Mouse (Mus musculus): Measurements from ENCODE around the gene Olfr213. TPM values are rescaled to one million over a fixed set of nuclear protein-coding genes. Genes with fewer than 3 reads are reported as not detected.
"Not testable (repeated sequence)": the region's sequence is repeated elsewhere in the genome, so short reads cannot be mapped to it uniquely, and the experiment has no call there.

The Olfr213 gene
- polyA plus RNA-seq (2014; fragmentation: Nextera tagmentation; extraction: Ambion mirVana): not detected in 2 replicates

- Histone ChIP-seq H3K4me2 (replicated peaks; ENCODE audit: low read depth, low read length) (no peak within 1 kb of the TSS), H3K4me1 (ENCODE audit: control insufficient read depth, insufficient read depth, low read length) (no peaks in the 10 kb centered on the region), H3K9ac (replicated peaks; ENCODE audit: low read depth, low read length) (no peak within 1 kb of the TSS), H3K36me3 (ENCODE audit: control insufficient read depth, insufficient read depth, low read length) (no peaks in the 10 kb centered on the region), H3K27me3 (ENCODE audit: control insufficient read depth, insufficient read depth, low read length) (no peaks in the 10 kb centered on the region), H3K27ac (ENCODE audit: low read length) (no peak within 1 kb of the TSS), H3K9me3 (ENCODE audit: control insufficient read depth, low read depth, low read length) (no peaks in the 10 kb centered on the region), H3K4me3 (ENCODE audit: low read depth, low read length) (no peak within 1 kb of the TSS)
- 86% methylated on average over 1 of the region's 1 CpGs for WGBS
- ATAC-seq (ENCODE audit: insufficient number of reproducible peaks, insufficient read depth, low FRiP score, low read depth): no peak
Measured at GRCm38 (mm10) chr6:116538156-116538555, at the start of gene Olfr213. Gene Olfr213 (plus strand): TSS chr6:116538456.

DNA sequence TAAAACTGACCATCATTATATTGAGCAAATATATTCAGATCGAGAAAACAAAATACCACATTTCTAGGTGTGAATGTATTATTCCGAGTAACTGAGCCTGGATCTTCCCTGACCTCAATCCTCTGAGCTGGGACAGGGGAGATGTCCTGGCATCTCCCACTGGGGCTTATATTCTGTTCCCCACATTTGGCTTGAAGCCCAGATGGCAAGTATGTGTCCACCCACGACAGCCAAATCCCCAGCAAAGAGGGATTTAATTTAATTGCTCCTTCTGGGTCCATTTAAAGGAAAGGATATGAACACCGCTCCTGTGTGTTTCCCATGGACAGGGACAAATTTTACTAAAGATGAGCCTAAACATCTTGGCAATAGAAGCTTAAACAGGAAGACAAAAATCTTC lies 49.5 kb upstream of the Olfr213 start, which contains the start of gene Olfr211:
Gene Olfr211, plus strand, starts transcription at position 301 of the 400 bp plus-strand sequence.
- Histone ChIP-seq H3K27me3 (ENCODE audit: control insufficient read depth, insufficient read depth, low read length) (no peaks in the 10 kb centered on the region), H3K36me3 (ENCODE audit: control insufficient read depth, insufficient read depth, low read length) (no peaks in the 10 kb centered on the region), H3K27ac (ENCODE audit: low read length) (no peak within 1 kb of the TSS), H3K9me3 (ENCODE audit: control insufficient read depth, low read depth, low read length) (no peaks in the 10 kb centered on the region), H3K9ac (replicated peaks; ENCODE audit: low read depth, low read length) (no peak within 1 kb of the TSS), H3K4me2 (replicated peaks; ENCODE audit: low read depth, low read length) (no peak within 1 kb of the TSS), H3K4me3 (ENCODE audit: low read depth, low read length) (no peak within 1 kb of the TSS), H3K4me1 (ENCODE audit: control insufficient read depth, insufficient read depth, low read length) (no peaks in the 10 kb centered on the region)
- ATAC-seq (ENCODE audit: insufficient number of reproducible peaks, insufficient read depth, low FRiP score, low read depth): no peak
- WGBS: 72% methylated on average over 4 of the region's 4 CpGs

DNA sequence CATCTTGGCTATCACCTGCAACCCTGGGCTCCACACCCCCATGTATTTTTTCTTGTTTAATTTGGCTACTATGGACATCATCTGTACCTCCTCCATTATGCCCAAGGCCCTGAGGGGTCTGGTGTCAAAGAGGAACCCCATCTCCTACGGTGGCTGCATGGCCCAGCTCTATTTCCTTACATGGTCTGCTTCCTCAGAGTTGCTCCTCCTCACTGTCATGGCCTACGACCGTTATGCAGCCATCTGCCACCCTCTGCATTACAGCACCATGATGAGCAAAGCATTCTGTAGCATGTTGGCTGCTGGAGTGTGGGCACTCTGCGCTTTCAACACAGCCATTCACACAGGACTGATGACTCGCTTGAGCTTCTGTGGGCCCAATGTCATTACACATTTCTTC lies 44.5 kb upstream of the Olfr213 start:
- Histone ChIP-seq H3K27ac (ENCODE audit: low read length) (no peak overlapping the region), H3K4me3 (ENCODE audit: low read depth, low read length) (no peak overlapping the region), H3K4me2 (replicated peaks; ENCODE audit: low read depth, low read length) (no peak overlapping the region), H3K36me3 (ENCODE audit: control insufficient read depth, insufficient read depth, low read length) (no peaks in the 10 kb centered on the region), H3K9ac (replicated peaks; ENCODE audit: low read depth, low read length) (no peak overlapping the region), H3K9me3 (ENCODE audit: control insufficient read depth, low read depth, low read length) (no peaks in the 10 kb centered on the region), H3K27me3 (ENCODE audit: control insufficient read depth, insufficient read depth, low read length) (no peaks in the 10 kb centered on the region), H3K4me1 (ENCODE audit: control insufficient read depth, insufficient read depth, low read length) (no peaks in the 10 kb centered on the region)
- ATAC-seq (ENCODE audit: insufficient number of reproducible peaks, insufficient read depth, low FRiP score, low read depth): no peak
- 86% methylated on average over 5 of the region's 5 CpGs for WGBS

GRCm38 (mm10) chr6:116495960-116496359 lies 42.3 kb upstream of the Olfr213 start:
- no peak overlapping the region for H3K4me2 ChIP-seq (replicated peaks; ENCODE audit: low read depth, low read length)
- no peak overlapping the region for H3K4me3 ChIP-seq (ENCODE audit: low read depth, low read length)
- H3K9me3 ChIP-seq (ENCODE audit: control insufficient read depth, low read depth, low read length): no peaks in the 10 kb centered on the region
- WGBS: 84% methylated on average over 1 of the region's 1 CpGs
- no peaks in the 10 kb centered on the region for H3K27me3 ChIP-seq (ENCODE audit: control insufficient read depth, insufficient read depth, low read length)
- no peak overlapping the region for H3K9ac ChIP-seq (replicated peaks; ENCODE audit: low read depth, low read length)
- H3K27ac ChIP-seq (ENCODE audit: low read length): no peak overlapping the region
- no peak for ATAC-seq (ENCODE audit: insufficient number of reproducible peaks, insufficient read depth, low FRiP score, low read depth)
- H3K4me1 ChIP-seq (ENCODE audit: control insufficient read depth, insufficient read depth, low read length): no peaks in the 10 kb centered on the region
- H3K36me3 ChIP-seq (ENCODE audit: control insufficient read depth, insufficient read depth, low read length): no peaks in the 10 kb centered on the region

DNA sequence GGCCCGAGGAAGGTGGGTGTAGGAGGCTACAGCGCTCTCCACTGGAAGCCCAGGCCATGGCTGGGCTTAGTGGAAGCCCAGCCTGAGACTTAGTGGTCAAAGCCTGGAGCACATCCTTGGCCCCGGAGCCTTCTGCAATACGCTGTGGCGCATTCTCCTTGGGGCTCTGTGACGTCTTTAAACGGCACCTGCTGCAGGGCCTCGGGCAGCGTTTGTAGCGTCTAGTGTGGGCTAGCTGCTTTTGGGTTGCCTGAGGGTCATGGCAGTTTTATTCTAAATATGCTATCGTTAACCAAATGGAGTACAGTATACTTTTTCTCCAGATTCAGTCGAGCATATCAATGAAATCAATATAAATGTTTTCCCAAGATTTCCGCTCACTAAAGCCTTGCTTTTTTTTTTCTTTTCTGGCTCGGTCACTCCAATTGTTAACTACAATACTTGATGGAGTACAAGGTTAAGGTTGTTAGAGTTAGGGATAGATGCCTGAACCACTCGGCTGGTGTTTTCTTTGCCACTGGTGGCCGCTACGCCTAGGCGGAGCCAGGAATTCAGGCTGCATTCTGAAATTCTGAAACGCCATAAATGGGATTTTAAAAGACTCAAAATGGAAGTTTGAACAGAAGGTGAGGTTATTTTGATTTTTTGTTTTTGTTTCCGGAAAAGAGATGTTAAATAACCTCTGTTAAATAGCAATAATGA lies 31.8 kb upstream of the Olfr213 start, which contains the start of gene Olfr212:
Gene Olfr212, plus strand, starts transcription at position 215 of the 702 bp plus-strand sequence.
- H3K4me1 ChIP-seq (ENCODE audit: control insufficient read depth, insufficient read depth, low read length); ATAC-seq (ENCODE audit: insufficient number of reproducible peaks, insufficient read depth, low FRiP score, low read depth); H3K27ac ChIP-seq (ENCODE audit: low read length); H3K9ac ChIP-seq (replicated peaks; ENCODE audit: low read depth, low read length); H3K4me3 ChIP-seq (ENCODE audit: low read depth, low read length); H3K36me3 ChIP-seq (ENCODE audit: control insufficient read depth, insufficient read depth, low read length); H3K27me3 ChIP-seq (ENCODE audit: control insufficient read depth, insufficient read depth, low read length); H3K4me2 ChIP-seq (replicated peaks; ENCODE audit: low read depth, low read length): not testable (repeated sequence)
- 93% methylated on average over 19 of the region's 20 CpGs for WGBS
- peaks cover 12% of the 10 kb centered on the region; the same call in 1 of the 2 replicates for H3K9me3 ChIP-seq (ENCODE audit: control insufficient read depth, low read depth, low read length)

- ATAC-seq (ENCODE audit: insufficient number of reproducible peaks, insufficient read depth, low FRiP score, low read depth): no peak
- H3K27ac ChIP-seq (ENCODE audit: low read length): no peak overlapping the region
- H3K27me3 ChIP-seq (ENCODE audit: control insufficient read depth, insufficient read depth, low read length): no peaks in the 10 kb centered on the region
- no peak overlapping the region for H3K9ac ChIP-seq (replicated peaks; ENCODE audit: low read depth, low read length)
- no peaks in the 10 kb centered on the region for H3K36me3 ChIP-seq (ENCODE audit: control insufficient read depth, insufficient read depth, low read length)
- no peaks in the 10 kb centered on the region for H3K9me3 ChIP-seq (ENCODE audit: control insufficient read depth, low read depth, low read length)
- no peak overlapping the region for H3K4me2 ChIP-seq (replicated peaks; ENCODE audit: low read depth, low read length)
- no peak overlapping the region for H3K4me3 ChIP-seq (ENCODE audit: low read depth, low read length)
- H3K4me1 ChIP-seq (ENCODE audit: control insufficient read depth, insufficient read depth, low read length): no peaks in the 10 kb centered on the region
Measured at GRCm38 (mm10) chr6:116514832-116515231, 23.4 kb upstream of the Olfr213 start.

DNA sequence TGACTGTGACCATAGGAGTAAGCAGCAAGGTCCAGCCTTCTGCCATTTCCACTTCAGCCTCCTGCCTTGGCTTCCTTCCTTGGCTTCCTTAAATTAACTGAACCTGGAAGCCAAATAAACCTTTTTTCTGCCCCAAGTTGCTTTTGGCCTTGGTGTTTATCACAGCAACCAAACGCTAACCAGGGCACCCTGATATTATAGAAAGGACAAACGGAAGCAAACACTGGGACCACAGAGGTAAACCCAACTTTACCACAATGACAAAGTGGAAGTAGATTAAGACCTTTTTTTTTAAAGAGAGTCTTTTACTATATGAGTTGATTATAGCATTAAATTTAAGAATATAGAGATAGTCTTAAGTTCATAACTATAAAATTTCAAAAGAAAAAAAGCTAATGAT lies 4.2 kb downstream of the Olfr213 start:
- ATAC-seq (ENCODE audit: insufficient number of reproducible peaks, insufficient read depth, low FRiP score, low read depth): no peak

DNA sequence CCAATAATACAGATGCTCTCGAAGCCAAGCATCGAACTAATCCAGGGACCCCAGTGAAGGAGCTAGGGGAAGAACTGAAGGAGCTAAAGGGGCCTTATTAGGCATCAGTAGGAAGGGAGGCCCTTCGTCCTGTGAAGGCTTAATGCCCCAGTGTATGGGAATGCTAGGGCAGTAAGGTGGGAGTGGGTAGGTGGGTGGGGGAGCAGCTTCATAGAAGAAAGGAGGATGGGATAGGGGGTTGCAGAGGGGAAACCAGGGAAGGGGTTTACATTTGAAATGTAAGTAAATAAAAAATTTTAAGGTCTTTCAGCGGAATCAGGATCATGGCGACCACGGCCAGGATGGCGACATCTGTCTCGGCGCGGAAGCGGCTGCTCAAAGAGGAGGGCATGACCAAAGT lies 12.6 kb downstream of the Olfr213 start, which contains the start of gene Gm5580:
Gene Gm5580, plus strand, starts transcription at position 301 of the 400 bp plus-strand sequence.
- H3K9me3 ChIP-seq (ENCODE audit: control insufficient read depth, low read depth, low read length); H3K27me3 ChIP-seq (ENCODE audit: control insufficient read depth, insufficient read depth, low read length); H3K27ac ChIP-seq (ENCODE audit: low read length); H3K4me1 ChIP-seq (ENCODE audit: control insufficient read depth, insufficient read depth, low read length); H3K4me2 ChIP-seq (replicated peaks; ENCODE audit: low read depth, low read length); H3K36me3 ChIP-seq (ENCODE audit: control insufficient read depth, insufficient read depth, low read length); ATAC-seq (ENCODE audit: insufficient number of reproducible peaks, insufficient read depth, low FRiP score, low read depth); H3K4me3 ChIP-seq (ENCODE audit: low read depth, low read length); H3K9ac ChIP-seq (replicated peaks; ENCODE audit: low read depth, low read length): not testable (repeated sequence)
- 95% methylated on average over 11 of the region's 11 CpGs for WGBS

More for the DNA sequence above, 4.2 kb downstream of the Olfr213 start:
- no peak overlapping the region for H3K9ac ChIP-seq (replicated peaks; ENCODE audit: low read depth, low read length)
- H3K27ac ChIP-seq (ENCODE audit: low read length): no peak overlapping the region
- H3K4me1 ChIP-seq (ENCODE audit: control insufficient read depth, insufficient read depth, low read length): no peaks in the 10 kb centered on the region
- H3K36me3 ChIP-seq (ENCODE audit: control insufficient read depth, insufficient read depth, low read length): no peaks in the 10 kb centered on the region
- 79% methylated on average over 2 of the region's 2 CpGs for WGBS
- no peaks in the 10 kb centered on the region for H3K9me3 ChIP-seq (ENCODE audit: control insufficient read depth, low read depth, low read length)
- H3K4me2 ChIP-seq (replicated peaks; ENCODE audit: low read depth, low read length): no peak overlapping the region
- H3K27me3 ChIP-seq (ENCODE audit: control insufficient read depth, insufficient read depth, low read length): no peaks in the 10 kb centered on the region
- no peak overlapping the region for H3K4me3 ChIP-seq (ENCODE audit: low read depth, low read length)

DNA sequence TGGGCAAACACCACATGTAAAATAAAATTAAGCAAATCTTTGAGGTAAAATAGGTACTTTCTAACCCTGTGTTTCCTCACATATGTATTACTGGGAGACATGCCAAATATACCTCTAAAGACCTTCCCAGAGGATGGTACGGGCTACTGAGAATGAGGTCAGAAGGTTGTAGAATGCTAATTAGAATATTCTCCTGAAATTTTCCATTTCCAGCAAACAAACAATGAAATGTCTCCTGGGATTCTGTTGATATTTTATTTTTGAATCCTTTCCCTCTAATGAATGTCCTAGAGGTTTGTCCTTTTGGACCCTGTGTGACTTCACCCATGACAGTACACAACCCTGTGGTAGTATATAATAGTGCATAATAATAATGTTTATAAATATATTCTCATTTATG lies 15.7 kb downstream of the Olfr213 start, which contains the start of gene Olfr214:
Gene Olfr214, plus strand, starts transcription at position 301 of the 400 bp plus-strand sequence.
- Histone ChIP-seq H3K9me3 (ENCODE audit: control insufficient read depth, low read depth, low read length) (no peaks in the 10 kb centered on the region), H3K27me3 (ENCODE audit: control insufficient read depth, insufficient read depth, low read length) (no peaks in the 10 kb centered on the region), H3K4me3 (ENCODE audit: low read depth, low read length) (no peak within 1 kb of the TSS), H3K27ac (ENCODE audit: low read length) (no peak within 1 kb of the TSS), H3K9ac (replicated peaks; ENCODE audit: low read depth, low read length) (no peak within 1 kb of the TSS), H3K4me1 (ENCODE audit: control insufficient read depth, insufficient read depth, low read length) (no peaks in the 10 kb centered on the region), H3K4me2 (replicated peaks; ENCODE audit: low read depth, low read length) (no peak within 1 kb of the TSS), H3K36me3 (ENCODE audit: control insufficient read depth, insufficient read depth, low read length) (no peaks in the 10 kb centered on the region)
- 76% methylated on average over 1 of the region's 1 CpGs for WGBS
- ATAC-seq (ENCODE audit: insufficient number of reproducible peaks, insufficient read depth, low FRiP score, low read depth): no peak
